Mouse (Mus musculus) cerebellum, adult 2 months (tissue): ENCODE data around the gene Nrxn3.

Experiments
- CTCF ChIP-seq: fragments of 200-500 bp; IDR thresholded peaks from 2 replicates; pipeline ENCODE4 v1.5.1; 2011; ENCODE audit warnings: low read depth, mild to moderate bottlenecking, control low read depth, low read length, moderate library complexity, borderline replicate concordance; ENCODE audit not compliant: insufficient read depth
- POLR2A ChIP-seq: fragments of 200-500 bp; IDR thresholded peaks from 2 replicates; pipeline ENCODE4 v1.6.1; 2011; ENCODE audit warnings: low read length, control low read depth, borderline replicate concordance; ENCODE audit not compliant: insufficient read depth

- TF ChIP-seq CTCF (no peak), POLR2A (no peak)
Measured at GRCm38 (mm10) chr12:89377687-89378086, 655.0 kb downstream of the Nrxn3 start.
